Mouse (Mus musculus): Measurements from ENCODE around the gene Hes5. TPM values are rescaled to one million over a fixed set of nuclear protein-coding genes. Genes with fewer than 3 reads are reported as not detected.

The Hes5 gene
- total RNA-seq, 2 experiments from 2014 or later = not detected

GRCm38 (mm10) chr4:154963190-154963836, 2.6 kb downstream of the Hes5 start:
- intact Hi-C loops (cut with DNase I) = loop anchor here (2.0 kb wide), 1 partner anchor 19 kb away; no protein-coding TSS in a partner anchor
- no peak for DNase-seq

GRCm38 (mm10) chr4:154963901-154964580, 3.3 kb downstream of the Hes5 start, which contains the start of gene Pank4:
Pank4 (plus strand) TSS chr4:154964123.
- intact Hi-C loops (cut with DNase I) = loop anchor here (2.0 kb wide), 1 partner anchor 19 kb away; no protein-coding TSS in a partner anchor

GRCm38 (mm10) chr4:154964581-154965235, 4.0 kb downstream of the Hes5 start:
- intact Hi-C loops (cut with DNase I) = no loop called here

More at GRCm38 (mm10) chr4:154963901-154964580, 3.3 kb downstream of the Hes5 start, which contains the start of gene Pank4:
- DNase-seq = peak; percentile 84 to 90

GRCm38 (mm10) chr4:154965856-154966255, 5.1 kb downstream of the Hes5 start:
- intact Hi-C loops (cut with DNase I) = no loop called here
- DNase-seq = peak in 1 of 2 experiments; percentile 45

More at GRCm38 (mm10) chr4:154964581-154965235, 4.0 kb downstream of the Hes5 start:
- DNase-seq = no peak

GRCm38 (mm10) chr4:154967173-154967572, 6.5 kb downstream of the Hes5 start:
- intact Hi-C loops (cut with DNase I) = no loop called here
- DNase-seq = no peak

- intact Hi-C loops (cut with DNase I) = no loop called here
- no peak for DNase-seq
Measured at GRCm38 (mm10) chr4:154972546-154972945, 11.8 kb downstream of the Hes5 start.

- DNase-seq = peak; percentile 62 to 65
- intact Hi-C loops (cut with DNase I) = no loop called here
Measured at GRCm38 (mm10) chr4:154974163-154974611, 13.5 kb downstream of the Hes5 start.

- no peak for DNase-seq
- intact Hi-C loops (cut with DNase I) = no loop called here
Measured at GRCm38 (mm10) chr4:154980110-154980509, 19.4 kb downstream of the Hes5 start.

- DNase-seq = no peak
- intact Hi-C loops (cut with DNase I) = no loop called here
Measured at GRCm38 (mm10) chr4:154981076-154981475, 20.4 kb downstream of the Hes5 start.

- intact Hi-C loops (cut with DNase I) = no loop called here
Measured at GRCm38 (mm10) chr4:154981530-154981929, 20.8 kb downstream of the Hes5 start.

GRCm38 (mm10) chr4:154982247-154983120, 21.8 kb downstream of the Hes5 start:
- DNase-seq = no peak
- intact Hi-C loops (cut with DNase I) = loop anchor here (2.0 kb wide), 1 partner anchor 80 kb away; no protein-coding TSS in a partner anchor

More at GRCm38 (mm10) chr4:154981530-154981929, 20.8 kb downstream of the Hes5 start:
- peak in 1 of 2 experiments; percentile 42 for DNase-seq

GRCm38 (mm10) chr4:154983767-154984166, 23.0 kb downstream of the Hes5 start:
- intact Hi-C loops (cut with DNase I) = loop anchor here (2.0 kb wide), 1 partner anchor 79 kb away; no protein-coding TSS in a partner anchor
- no peak for DNase-seq

GRCm38 (mm10) chr4:154985151-154985777, 24.5 kb downstream of the Hes5 start:
- intact Hi-C loops (cut with DNase I) = loop anchor here (5.0 kb wide), 2 partner anchors 43 to 103 kb away; no protein-coding TSS in a partner anchor
- DNase-seq = no peak

- DNase-seq = peak; percentile 75 to 81
- intact Hi-C loops (cut with DNase I) = loop anchor here (5.0 kb wide), 2 partner anchors 44 to 104 kb away; no protein-coding TSS in a partner anchor
Measured at GRCm38 (mm10) chr4:154986096-154986495, 25.4 kb downstream of the Hes5 start.

- intact Hi-C loops (cut with DNase I) = loop anchor here (5.0 kb wide), 2 partner anchors 44 to 104 kb away; no protein-coding TSS in a partner anchor
Measured at GRCm38 (mm10) chr4:154986750-154987149, 26.0 kb downstream of the Hes5 start.

GRCm38 (mm10) chr4:154994876-154995275, 34.2 kb downstream of the Hes5 start:
- intact Hi-C loops (cut with DNase I) = loop anchor here (5.0 kb wide), 1 partner anchor 43 kb away; no protein-coding TSS in a partner anchor
- no peak for DNase-seq

More at GRCm38 (mm10) chr4:154986750-154987149, 26.0 kb downstream of the Hes5 start:
- DNase-seq = no peak

GRCm38 (mm10) chr4:154996572-154997154, 35.9 kb downstream of the Hes5 start:
- DNase-seq = peak in 1 of 2 experiments; percentile 39
- intact Hi-C loops (cut with DNase I) = no loop called here

- DNase-seq = no peak
- intact Hi-C loops (cut with DNase I) = no loop called here
Measured at GRCm38 (mm10) chr4:154999379-154999778, 38.7 kb downstream of the Hes5 start.

GRCm38 (mm10) chr4:155005278-155005677, 44.6 kb downstream of the Hes5 start:
- intact Hi-C loops (cut with DNase I) = no loop called here
- DNase-seq = no peak

Measured in gastrocnemius, postnatal 36 days (tissue).